In genomic region chr3:141792106-141792505, GRCm38 (mm10) we compare ENCODE assay signal across 14 mouse cellular contexts.
DNase-seq lines count a peak whose midpoint lies in the region; ATAC-seq and TF ChIP-seq lines count a peak whose summit lies in the region.
"Had no signal": no experiment of that assay in that cellular context is flagged by ENCODE, and none has a peak within 500 bp of the region (broad histone marks: within the 10 kb centered on the region; RNA-seq: fewer than 3 reads in every experiment).

No protein-coding gene starts in this region.

- no peak overlapping the region for H3K9ac ChIP-seq in liver, embryonic 11.5 days (ENCODE audit: low read depth, low read length)
- no peak overlapping the region for H3K9ac ChIP-seq in liver, postnatal 0 days (replicated peaks)
- H3K9ac ChIP-seq: forebrain, postnatal 0 days; liver, embryonic 15.5 days had no signal

- ATAC-seq in liver, embryonic 11.5 days (replicated peaks; ENCODE audit: low FRiP score): 0 out of 2 replicates have a peak, but pooled peaks have one; percentile 47
- ATAC-seq in liver, postnatal 0 days: no peak
- ATAC-seq: forebrain, postnatal 0 days; hindbrain, postnatal 0 days; midbrain, embryonic 16.5 days had no signal

- no peaks in the 10 kb centered on the region for H3K27me3 ChIP-seq in liver, embryonic 11.5 days (replicated peaks; ENCODE audit: control insufficient read depth, insufficient read depth, low read length)
- no peaks in the 10 kb centered on the region for H3K27me3 ChIP-seq in liver, postnatal 0 days (ENCODE audit: insufficient read depth, low read length)
- H3K27me3 ChIP-seq: liver, embryonic 15.5 days had no signal

- TF ChIP-seq CTCF in liver, postnatal 0 days (IDR thresholded peaks at IDR 0.05; ENCODE audit: low read depth): no peak

- no peak overlapping the region for H3K4me3 ChIP-seq in liver, embryonic 11.5 days (ENCODE audit: low read depth, low read length)
- H3K4me3 ChIP-seq in liver, postnatal 0 days (ENCODE audit: low read depth, low read length): no peak overlapping the region
- H3K4me3 ChIP-seq: liver, embryonic 15.5 days had no signal

- H3K9me3 ChIP-seq in liver, embryonic 11.5 days (ENCODE audit: control insufficient read depth, low read length): no peaks in the 10 kb centered on the region
- H3K9me3 ChIP-seq in liver, postnatal 0 days (ENCODE audit: low read length): no peaks in the 10 kb centered on the region
- H3K9me3 ChIP-seq: liver, embryonic 15.5 days had no signal

- no peak for TF ChIP-seq EP300 in liver, postnatal 0 days (IDR thresholded peaks at IDR 0.05; ENCODE audit: low read depth)

- peak; percentile 8 for DNase-seq in gastrocnemius, postnatal 10 days
- DNase-seq in gastrocnemius, adult 18-20 months (ENCODE audit: low spot score): no peak
- DNase-seq in liver, embryonic 11.5 days (ENCODE audit: low spot score): no peak
- DNase-seq in liver, postnatal 0 days: no peak
- DNase-seq in urinary bladder, postnatal 14 days (ENCODE audit: low spot score): peak; percentile 14
- DNase-seq in urinary bladder, postnatal 25 days (ENCODE audit: low spot score): no peak
- no peak for DNase-seq in layer of hippocampus, adult 8-10 months (ENCODE audit: low spot score in 2 of 2)
- DNase-seq: forebrain, postnatal 0 days; lung, postnatal 4 days; right cerebral cortex, postnatal 4 days had no signal

- H3K4me1 ChIP-seq in liver, embryonic 11.5 days (replicated peaks; ENCODE audit: control insufficient read depth, insufficient read depth, low read length): no peaks in the 10 kb centered on the region
- H3K4me1 ChIP-seq in liver, postnatal 0 days (ENCODE audit: insufficient read depth): no peaks in the 10 kb centered on the region
- H3K4me1 ChIP-seq: liver, embryonic 15.5 days had no signal

- H3K4me2 ChIP-seq in liver, embryonic 11.5 days: no peak overlapping the region
- no peak overlapping the region for H3K4me2 ChIP-seq in liver, postnatal 0 days (ENCODE audit: low read depth, low read length)
- H3K4me2 ChIP-seq: heart, embryonic 11.5 days; liver, embryonic 15.5 days had no signal

- 73% methylated on average over 1 of the region's 1 CpGs for WGBS in liver, embryonic 11.5 days
- 69% methylated on average over 1 of the region's 1 CpGs for WGBS in liver, postnatal 0 days (ENCODE audit: insufficient replicate concordance)

- H3K27ac ChIP-seq in liver, embryonic 11.5 days (ENCODE audit: low read depth, low read length): no peak overlapping the region
- H3K27ac ChIP-seq in liver, postnatal 0 days (ENCODE audit: low read depth): no peak overlapping the region
- H3K27ac ChIP-seq: hindbrain, postnatal 0 days; liver, embryonic 15.5 days had no signal

- H3K36me3 ChIP-seq in liver, embryonic 11.5 days (ENCODE audit: control insufficient read depth, insufficient read depth, low read length): no peaks in the 10 kb centered on the region
- no peaks in the 10 kb centered on the region for H3K36me3 ChIP-seq in liver, postnatal 0 days (replicated peaks; ENCODE audit: insufficient read depth, low read length)
- H3K36me3 ChIP-seq: liver, embryonic 15.5 days had no signal

Comparison
In these comparisons a context has a peak if more than half of its experiments do, and no peak if none do; other contexts are left out.
1. DNase-seq: peak in gastrocnemius, postnatal 10 days (single experiment) and urinary bladder, postnatal 14 days (single experiment); none in gastrocnemius, adult 18-20 months (single experiment), liver, embryonic 11.5 days (single experiment), liver, postnatal 0 days (single experiment), urinary bladder, postnatal 25 days (single experiment) and layer of hippocampus, adult 8-10 months (0 of 2).